Mouse (Mus musculus): ENCODE results near the gene Thyn1.

Thyn1 gene

GRCm38 (mm10) chr9:26999461-27000395 is at the start of gene Thyn1, which contains the start of gene Acad8:
Gene Thyn1, plus strand, starts transcription at chr9:26999710.
Gene Acad8, minus strand, starts transcription at chr9:26999566.
- peak; percentile 96 for DNase-seq (ENCODE audit: low spot score)

- DNase-seq (ENCODE audit: low spot score): no peak
These were observed 21.8 kb upstream of the Thyn1 start for GRCm38 (mm10) chr9:26977754-26978153.

GRCm38 (mm10) chr9:26978776-26979175 is 20.7 kb upstream of the Thyn1 start:
- no peak for DNase-seq (ENCODE audit: low spot score)

GRCm38 (mm10) chr9:26985090-26985613 is 14.4 kb upstream of the Thyn1 start:
- no peak for DNase-seq (ENCODE audit: low spot score)

- DNase-seq (ENCODE audit: low spot score): no peak
These were observed 13.7 kb upstream of the Thyn1 start for GRCm38 (mm10) chr9:26985668-26986277.

- no peak for DNase-seq (ENCODE audit: low spot score)
These were observed 9.3 kb upstream of the Thyn1 start for GRCm38 (mm10) chr9:26990181-26990580.

- no peak for DNase-seq (ENCODE audit: low spot score)
These were observed 6.4 kb upstream of the Thyn1 start for GRCm38 (mm10) chr9:26993118-26993517.

GRCm38 (mm10) chr9:26993900-26994299 is 5.6 kb upstream of the Thyn1 start:
- DNase-seq (ENCODE audit: low spot score): no peak

- DNase-seq (ENCODE audit: low spot score): no peak
These were observed 2.4 kb upstream of the Thyn1 start for GRCm38 (mm10) chr9:26997062-26997461.

GRCm38 (mm10) chr9:26997501-26997900 is 2.0 kb upstream of the Thyn1 start:
- DNase-seq (ENCODE audit: low spot score): no peak

GRCm38 (mm10) chr9:26998669-26999460 is 645 bp upstream of the Thyn1 start:
- no peak for DNase-seq (ENCODE audit: low spot score)

GRCm38 (mm10) chr9:27005231-27005630 is 5.7 kb downstream of the Thyn1 start:
- DNase-seq (ENCODE audit: low spot score): no peak

- DNase-seq (ENCODE audit: low spot score): no peak
These were observed 6.4 kb downstream of the Thyn1 start for GRCm38 (mm10) chr9:27005933-27006332.

- DNase-seq (ENCODE audit: low spot score): no peak
These were observed 7.4 kb downstream of the Thyn1 start for GRCm38 (mm10) chr9:27006866-27007265.

- no peak for DNase-seq (ENCODE audit: low spot score)
These were observed 9.7 kb downstream of the Thyn1 start for GRCm38 (mm10) chr9:27009231-27009630.

- DNase-seq (ENCODE audit: low spot score): no peak
These were observed 12.1 kb downstream of the Thyn1 start for GRCm38 (mm10) chr9:27011572-27011971.

- DNase-seq (ENCODE audit: low spot score): no peak
These were observed 19.5 kb downstream of the Thyn1 start for GRCm38 (mm10) chr9:27018961-27019360.

- DNase-seq (ENCODE audit: low spot score): no peak
These were observed 24.2 kb downstream of the Thyn1 start for GRCm38 (mm10) chr9:27023681-27024080.

GRCm38 (mm10) chr9:27026708-27027107 is 27.2 kb downstream of the Thyn1 start:
- no peak for DNase-seq (ENCODE audit: low spot score)

- DNase-seq (ENCODE audit: low spot score): peak; percentile 58
These were observed 29.7 kb downstream of the Thyn1 start for GRCm38 (mm10) chr9:27029022-27029827.

Data from testis, postnatal 14 days (tissue).